Mouse (Mus musculus): ENCODE results near the gene Lpin1. TPM values are rescaled to one million over a fixed set of nuclear protein-coding genes. Genes with fewer than 3 reads are reported as not detected.

Lpin1 gene
- polyA plus RNA-seq, 1 experiment: 34.2 TPM

DNA sequence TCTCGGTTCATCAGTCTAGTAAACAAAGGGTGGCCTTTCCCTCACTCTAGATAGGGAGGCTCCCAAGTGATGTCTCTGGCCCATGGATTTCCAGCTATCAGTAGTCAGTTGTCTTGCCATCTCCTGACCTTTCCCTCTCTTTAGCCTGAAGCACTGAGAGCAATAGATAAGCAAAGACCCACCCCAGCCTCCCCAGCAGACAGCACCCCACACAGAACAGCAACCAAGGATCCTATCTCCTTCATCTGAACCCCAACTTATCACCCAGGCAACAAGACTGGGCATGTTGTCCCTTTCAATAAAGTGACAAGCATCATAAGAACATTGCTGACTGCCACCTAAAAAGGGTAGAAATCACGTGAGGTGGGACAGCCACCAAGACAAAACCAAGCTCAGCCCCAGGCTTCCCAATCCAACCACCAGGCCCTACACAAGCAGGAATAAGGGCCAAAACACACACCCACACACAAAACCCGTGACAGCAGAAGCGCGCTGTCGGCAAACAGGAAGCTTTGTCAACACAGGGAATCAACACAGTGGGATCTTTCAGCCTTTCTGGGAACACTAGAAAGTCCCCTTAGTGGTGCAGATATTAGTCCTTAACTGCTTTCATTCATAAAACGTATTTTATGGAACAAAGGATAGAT is 22.2 kb downstream of the Lpin1 start:
- Histone ChIP-seq H3K4me1 (ENCODE audit: control insufficient read depth, insufficient read depth, low read length) (peaks cover 27% of the 10 kb centered on the region), H3K4me3 (ENCODE audit: insufficient read depth, low read depth, low read length) (peak overlapping the region; percentile 94), H3K27ac (ENCODE audit: insufficient read depth, low read depth, low read length) (peak overlapping the region; percentile 69), H3K36me3 (ENCODE audit: control insufficient read depth, insufficient read depth, low read length) (no peaks in the 10 kb centered on the region), H3K27me3 (replicated peaks; ENCODE audit: control insufficient read depth, insufficient read depth, low read length) (no peaks in the 10 kb centered on the region)
- TF ChIP-seq POLR2A (IDR thresholded peaks at IDR 0.05; ENCODE audit: low read depth, low read length): no peak
- TF ChIP-seq CTCF (conservative IDR thresholded peaks at IDR 0.05; ENCODE audit: insufficient read depth, insufficient read length, low read depth, low read length): no peak
- WGBS: 19% methylated on average over 7 of the region's 7 CpGs
- DNase-seq: peak; percentile 60

GRCm38 (mm10) chr12:16587767-16588166 is 23.0 kb downstream of the Lpin1 start:
- Histone ChIP-seq H3K27ac (ENCODE audit: insufficient read depth, low read depth, low read length) (peak overlapping the region; percentile 69), H3K36me3 (ENCODE audit: control insufficient read depth, insufficient read depth, low read length) (no peaks in the 10 kb centered on the region), H3K4me1 (ENCODE audit: control insufficient read depth, insufficient read depth, low read length) (peaks cover 27% of the 10 kb centered on the region), H3K4me3 (ENCODE audit: insufficient read depth, low read depth, low read length) (peak overlapping the region; percentile 94), H3K27me3 (replicated peaks; ENCODE audit: control insufficient read depth, insufficient read depth, low read length) (no peaks in the 10 kb centered on the region)
- 52% methylated on average over 5 of the region's 5 CpGs for WGBS
- TF ChIP-seq CTCF (conservative IDR thresholded peaks at IDR 0.05; ENCODE audit: insufficient read depth, insufficient read length, low read depth, low read length): no peak
- no peak for TF ChIP-seq POLR2A (IDR thresholded peaks at IDR 0.05; ENCODE audit: low read depth, low read length)
- DNase-seq: peak; percentile 60

DNA sequence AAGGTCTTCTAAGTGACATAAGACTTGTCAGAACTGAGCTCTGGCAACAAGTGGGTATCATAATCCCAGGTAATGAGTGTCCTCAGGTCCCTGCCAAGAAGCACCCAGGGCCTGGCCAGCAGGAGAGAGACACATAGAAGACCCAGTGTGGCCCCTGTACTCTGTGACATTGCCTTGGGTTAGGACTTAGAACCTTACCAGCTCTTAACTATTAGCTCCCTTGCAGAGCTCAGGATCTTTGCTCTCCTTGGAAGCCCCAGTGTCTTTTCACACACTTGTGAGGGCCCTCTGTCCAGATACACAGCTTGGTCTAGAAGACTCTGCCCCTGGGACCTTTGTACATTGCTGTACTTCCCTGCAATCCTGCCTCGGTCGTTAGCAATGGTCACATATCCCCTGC is 23.7 kb downstream of the Lpin1 start:
- Histone ChIP-seq H3K27me3 (replicated peaks; ENCODE audit: control insufficient read depth, insufficient read depth, low read length) (no peaks in the 10 kb centered on the region), H3K4me3 (ENCODE audit: insufficient read depth, low read depth, low read length) (peak overlapping the region; percentile 21; the same call in 1 of the 2 replicates), H3K27ac (ENCODE audit: insufficient read depth, low read depth, low read length) (peak overlapping the region; percentile 75), H3K4me1 (ENCODE audit: control insufficient read depth, insufficient read depth, low read length) (peaks cover 27% of the 10 kb centered on the region), H3K36me3 (ENCODE audit: control insufficient read depth, insufficient read depth, low read length) (no peaks in the 10 kb centered on the region)
- TF ChIP-seq CTCF (conservative IDR thresholded peaks at IDR 0.05; ENCODE audit: insufficient read depth, insufficient read length, low read depth, low read length) (no peak), POLR2A (IDR thresholded peaks at IDR 0.05; ENCODE audit: low read depth, low read length) (no peak)
- peak; percentile 85 for DNase-seq
- WGBS: 38% methylated on average over 2 of the region's 2 CpGs

DNA sequence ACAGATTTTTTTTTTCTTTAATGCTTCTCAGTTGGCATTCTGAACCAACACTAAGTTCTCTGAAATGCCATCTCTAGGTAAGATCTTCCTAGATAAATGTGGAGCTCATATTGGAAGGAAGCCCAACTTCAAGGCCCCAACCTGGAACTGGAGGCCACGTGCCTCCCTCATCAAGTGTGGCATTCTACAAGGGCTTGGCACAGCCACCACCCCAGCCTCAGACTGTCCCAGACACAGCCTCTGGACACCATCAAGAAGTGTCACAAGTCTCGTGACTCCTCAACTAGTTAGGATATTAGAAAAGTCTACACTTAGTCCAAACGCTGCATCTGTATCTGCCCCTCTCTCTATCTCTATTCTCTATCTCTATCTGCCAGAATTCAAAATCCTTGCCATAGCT is 25.8 kb downstream of the Lpin1 start:
- Histone ChIP-seq H3K36me3 (ENCODE audit: control insufficient read depth, insufficient read depth, low read length) (no peaks in the 10 kb centered on the region), H3K4me1 (ENCODE audit: control insufficient read depth, insufficient read depth, low read length) (peaks cover 18% of the 10 kb centered on the region), H3K27me3 (replicated peaks; ENCODE audit: control insufficient read depth, insufficient read depth, low read length) (no peaks in the 10 kb centered on the region), H3K4me3 (ENCODE audit: insufficient read depth, low read depth, low read length) (no peak overlapping the region), H3K27ac (ENCODE audit: insufficient read depth, low read depth, low read length) (no peak overlapping the region)
- WGBS: 66% methylated on average over 3 of the region's 3 CpGs
- TF ChIP-seq POLR2A (IDR thresholded peaks at IDR 0.05; ENCODE audit: low read depth, low read length) (no peak), CTCF (conservative IDR thresholded peaks at IDR 0.05; ENCODE audit: insufficient read depth, insufficient read length, low read depth, low read length) (no peak)
- no peak for DNase-seq

- Histone ChIP-seq H3K27me3 (replicated peaks; ENCODE audit: control insufficient read depth, insufficient read depth, low read length) (no peaks in the 10 kb centered on the region), H3K36me3 (ENCODE audit: control insufficient read depth, insufficient read depth, low read length) (peaks cover 1% of the 10 kb centered on the region; the same call in 1 of the 2 replicates), H3K27ac (ENCODE audit: insufficient read depth, low read depth, low read length) (no peak overlapping the region), H3K4me1 (ENCODE audit: control insufficient read depth, insufficient read depth, low read length) (peaks cover 16% of the 10 kb centered on the region; the same call in 1 of the 2 replicates), H3K4me3 (ENCODE audit: insufficient read depth, low read depth, low read length) (no peak overlapping the region)
- WGBS: 58% methylated on average over 14 of the region's 14 CpGs
- TF ChIP-seq CTCF (conservative IDR thresholded peaks at IDR 0.05; ENCODE audit: insufficient read depth, insufficient read length, low read depth, low read length) (no peak), POLR2A (IDR thresholded peaks at IDR 0.05; ENCODE audit: low read depth, low read length) (no peak)
- DNase-seq: no peak
Measured at GRCm38 (mm10) chr12:16584035-16584682, 26.6 kb downstream of the Lpin1 start.

- Histone ChIP-seq H3K4me3 (ENCODE audit: insufficient read depth, low read depth, low read length) (no peak overlapping the region), H3K36me3 (ENCODE audit: control insufficient read depth, insufficient read depth, low read length) (peaks cover 2% of the 10 kb centered on the region; the same call in 1 of the 2 replicates), H3K4me1 (ENCODE audit: control insufficient read depth, insufficient read depth, low read length) (peaks cover 16% of the 10 kb centered on the region; the same call in 1 of the 2 replicates), H3K27ac (ENCODE audit: insufficient read depth, low read depth, low read length) (no peak overlapping the region), H3K27me3 (replicated peaks; ENCODE audit: control insufficient read depth, insufficient read depth, low read length) (no peaks in the 10 kb centered on the region)
- no peak for TF ChIP-seq POLR2A (IDR thresholded peaks at IDR 0.05; ENCODE audit: low read depth, low read length)
- TF ChIP-seq CTCF (conservative IDR thresholded peaks at IDR 0.05; ENCODE audit: insufficient read depth, insufficient read length, low read depth, low read length): no peak
- WGBS: 91% methylated on average over 3 of the region's 3 CpGs
- no peak for DNase-seq
Measured at GRCm38 (mm10) chr12:16583313-16583712, 27.5 kb downstream of the Lpin1 start.

- TF ChIP-seq CTCF (conservative IDR thresholded peaks at IDR 0.05; ENCODE audit: insufficient read depth, insufficient read length, low read depth, low read length) (no peak), POLR2A (IDR thresholded peaks at IDR 0.05; ENCODE audit: low read depth, low read length) (no peak)
- Histone ChIP-seq H3K4me3 (ENCODE audit: insufficient read depth, low read depth, low read length) (no peak overlapping the region), H3K4me1 (ENCODE audit: control insufficient read depth, insufficient read depth, low read length) (peaks cover under 1% of the 10 kb centered on the region; the same call in 1 of the 2 replicates), H3K27ac (ENCODE audit: insufficient read depth, low read depth, low read length) (no peak overlapping the region), H3K36me3 (ENCODE audit: control insufficient read depth, insufficient read depth, low read length) (peaks cover 2% of the 10 kb centered on the region; the same call in 1 of the 2 replicates), H3K27me3 (replicated peaks; ENCODE audit: control insufficient read depth, insufficient read depth, low read length) (no peaks in the 10 kb centered on the region)
- no peak for DNase-seq
- WGBS: 77% methylated on average over 9 of the region's 9 CpGs
Measured at GRCm38 (mm10) chr12:16580306-16580705, 30.5 kb downstream of the Lpin1 start.
